Mouse (Mus musculus) embryonic facial prominence, embryonic 12.5 days (tissue): ENCODE data around the gene Elf4. TPM values are rescaled to one million over a fixed set of nuclear protein-coding genes. Genes with fewer than 3 reads are reported as not detected.

Experiments
- ATAC-seq: fragments of 200-750 bp; cut with Nextera tagmentation; 2 replicates; pipeline ENCODE4 v1.8.0; 2017; ENCODE audit not compliant: insufficient number of reproducible peaks, insufficient read depth, low FRiP score, low TSS enrichment
- H3K27ac ChIP-seq: fragments of 300-500 bp; sonication (generic); 2 replicates; pipeline ENCODE4 v1.5.1; 2016; ENCODE audit warnings: mild to moderate bottlenecking
- H3K27me3 ChIP-seq: fragments of 300-500 bp; sonication (generic); 2 replicates; pipeline ENCODE4 v1.6.1; 2016; ENCODE audit warnings: mild to moderate bottlenecking, moderate library complexity
- H3K36me3 ChIP-seq: fragments of 300-500 bp; sonication (generic); 2 replicates; pipeline ENCODE4 v1.6.1; 2016; ENCODE audit warnings: mild to moderate bottlenecking
- H3K4me1 ChIP-seq: fragments of 300-500 bp; sonication (generic); 2 replicates; pipeline ENCODE4 v1.6.1; 2016
- H3K4me2 ChIP-seq: fragments of 300-500 bp; sonication (generic); replicated peaks from 2 replicates; pipeline ENCODE4 v1.6.1; 2016; ENCODE audit warnings: mild to moderate bottlenecking, moderate library complexity
- H3K4me3 ChIP-seq: fragments of 300-500 bp; sonication (generic); 2 replicates; pipeline ENCODE4 v1.5.1; 2016; ENCODE audit warnings: mild to moderate bottlenecking
- H3K9ac ChIP-seq: fragments of 300-500 bp; sonication (generic); 2 replicates; pipeline ENCODE4 v1.6.1; 2016; ENCODE audit warnings: mild to moderate bottlenecking, moderate library complexity
- H3K9me3 ChIP-seq: fragments of 300-500 bp; sonication (generic); 2 replicates; pipeline ENCODE4 v1.6.1; 2016; ENCODE audit warnings: mild to moderate bottlenecking, moderate library complexity
- WGBS: fragments of 180-500 bp; shearing (Covaris S2); methylation state at CpG from one replicate; pipeline ENCODE4 v1.1.7; 2016; 5-methylcytosine and 5-hydroxymethylcytosine counted together
- polyA plus RNA-seq: library from polyadenylated mRNA; unstranded; fragments of >200 nt; fragmentation: Nextera tagmentation; extraction: Ambion mirVana; gene quantifications from 2 replicates; pipeline ENCODE4 v1.2.1, GENCODE M21; 2016

The Elf4 gene
- polyA plus RNA-seq, 1 experiment from 2014 or later = 4.0 TPM

GRCm38 (mm10) chrX:48418417-48418816, 44.5 kb downstream of the Elf4 start:
- ATAC-seq = no peak
- WGBS = 80% methylated on average over 2 of the region's 2 CpGs

GRCm38 (mm10) chrX:48414291-48414690, 48.6 kb downstream of the Elf4 start:
- no peak overlapping the region for H3K27ac ChIP-seq
- no peak overlapping the region for H3K4me2 ChIP-seq
- H3K36me3 ChIP-seq = no peaks in the 10 kb centered on the region
- H3K9ac ChIP-seq = no peak overlapping the region
- no peaks in the 10 kb centered on the region for H3K27me3 ChIP-seq
- ATAC-seq = no peak
- 82% methylated on average over 5 of the region's 5 CpGs for WGBS
- H3K9me3 ChIP-seq = no peaks in the 10 kb centered on the region
- H3K4me1 ChIP-seq = no peaks in the 10 kb centered on the region
- no peak overlapping the region for H3K4me3 ChIP-seq

More at GRCm38 (mm10) chrX:48418417-48418816, 44.5 kb downstream of the Elf4 start:
- Histone ChIP-seq H3K36me3 (no peaks in the 10 kb centered on the region), H3K27ac (no peak overlapping the region), H3K4me3 (no peak overlapping the region), H3K27me3 (no peaks in the 10 kb centered on the region), H3K9me3 (no peaks in the 10 kb centered on the region), H3K4me1 (no peaks in the 10 kb centered on the region), H3K9ac (no peak overlapping the region), H3K4me2 (no peak overlapping the region)

GRCm38 (mm10) chrX:48412629-48413028, 50.3 kb downstream of the Elf4 start:
- Histone ChIP-seq H3K4me1 (no peaks in the 10 kb centered on the region), H3K9me3 (no peaks in the 10 kb centered on the region), H3K27me3 (no peaks in the 10 kb centered on the region), H3K36me3 (no peaks in the 10 kb centered on the region), H3K27ac (no peak overlapping the region), H3K4me2 (no peak overlapping the region), H3K9ac (no peak overlapping the region), H3K4me3 (no peak overlapping the region)
- 82% methylated on average over 6 of the region's 6 CpGs for WGBS
- no peak for ATAC-seq

GRCm38 (mm10) chrX:48410388-48410776, 52.5 kb downstream of the Elf4 start:
- Histone ChIP-seq H3K4me3 (no peak overlapping the region), H3K9ac (no peak overlapping the region), H3K27ac (no peak overlapping the region), H3K27me3 (no peaks in the 10 kb centered on the region), H3K9me3 (no peaks in the 10 kb centered on the region), H3K36me3 (no peaks in the 10 kb centered on the region), H3K4me1 (0 out of 2 replicates have a peak, but pooled peaks cover 3% of the 10 kb centered on the region), H3K4me2 (peak overlapping the region; percentile 3; the same call in 1 of the 2 replicates)
- 20% methylated on average over 7 of the region's 7 CpGs for WGBS
- ATAC-seq = no peak

GRCm38 (mm10) chrX:48409611-48410387, 53.1 kb downstream of the Elf4 start:
- no peaks in the 10 kb centered on the region for H3K27me3 ChIP-seq
- peak overlapping the region; percentile 49 for H3K4me2 ChIP-seq
- 0 out of 2 replicates have a peak, but pooled peaks cover 5% of the 10 kb centered on the region for H3K4me1 ChIP-seq
- H3K27ac ChIP-seq = no peak overlapping the region
- ATAC-seq = peak; percentile 76
- no peaks in the 10 kb centered on the region for H3K9me3 ChIP-seq
- peak overlapping the region; percentile 34 for H3K4me3 ChIP-seq
- H3K9ac ChIP-seq = no peak overlapping the region
- H3K36me3 ChIP-seq = no peaks in the 10 kb centered on the region
- WGBS = 14% methylated on average over 36 of the region's 36 CpGs

- Histone ChIP-seq H3K36me3 (peaks cover 34% of the 10 kb centered on the region), H3K4me2 (no peak overlapping the region), H3K27ac (peak overlapping the region; percentile 77), H3K27me3 (no peaks in the 10 kb centered on the region), H3K9ac (no peak overlapping the region), H3K4me1 (0 out of 2 replicates have a peak, but pooled peaks cover 5% of the 10 kb centered on the region), H3K4me3 (no peak overlapping the region), H3K9me3 (no peaks in the 10 kb centered on the region)
- 23% methylated on average over 3 of the region's 3 CpGs for WGBS
- ATAC-seq = 0 out of 2 replicates have a peak, but pooled peaks have one; percentile 58
These were observed 57.8 kb downstream of the Elf4 start for GRCm38 (mm10) chrX:48405141-48405540.

- Histone ChIP-seq H3K4me3 (no peak overlapping the region), H3K9me3 (no peaks in the 10 kb centered on the region), H3K27me3 (no peaks in the 10 kb centered on the region), H3K4me2 (no peak overlapping the region), H3K27ac (no peak overlapping the region), H3K9ac (no peak overlapping the region), H3K4me1 (no peaks in the 10 kb centered on the region), H3K36me3 (peaks cover 34% of the 10 kb centered on the region)
- 77% methylated on average over 4 of the region's 4 CpGs for WGBS
- no peak for ATAC-seq
These were observed 62.9 kb downstream of the Elf4 start for GRCm38 (mm10) chrX:48399994-48400393.

GRCm38 (mm10) chrX:48389380-48389779, 73.6 kb downstream of the Elf4 start:
- Histone ChIP-seq H3K4me2 (no peak overlapping the region), H3K36me3 (peaks cover 46% of the 10 kb centered on the region; the same call in 1 of the 2 replicates), H3K4me3 (no peak overlapping the region), H3K27me3 (no peaks in the 10 kb centered on the region), H3K9me3 (no peaks in the 10 kb centered on the region), H3K4me1 (no peaks in the 10 kb centered on the region), H3K9ac (no peak overlapping the region), H3K27ac (no peak overlapping the region)
- 89% methylated on average over 6 of the region's 6 CpGs for WGBS
- no peak for ATAC-seq

GRCm38 (mm10) chrX:48385927-48386326, 77.0 kb downstream of the Elf4 start:
- no peak overlapping the region for H3K4me3 ChIP-seq
- H3K9ac ChIP-seq = no peak overlapping the region
- H3K36me3 ChIP-seq = peaks cover 31% of the 10 kb centered on the region
- H3K4me1 ChIP-seq = no peaks in the 10 kb centered on the region
- no peak overlapping the region for H3K27ac ChIP-seq
- no peak overlapping the region for H3K4me2 ChIP-seq
- no peaks in the 10 kb centered on the region for H3K9me3 ChIP-seq
- ATAC-seq = no peak
- no peaks in the 10 kb centered on the region for H3K27me3 ChIP-seq
- WGBS = 36% methylated on average over 4 of the region's 4 CpGs

GRCm38 (mm10) chrX:48383643-48384042, 79.3 kb downstream of the Elf4 start:
- no peak for ATAC-seq
- H3K4me3 ChIP-seq = no peak overlapping the region
- no peak overlapping the region for H3K27ac ChIP-seq
- no peaks in the 10 kb centered on the region for H3K27me3 ChIP-seq
- WGBS = 48% methylated on average over 7 of the region's 7 CpGs
- H3K9ac ChIP-seq = no peak overlapping the region
- H3K4me1 ChIP-seq = no peaks in the 10 kb centered on the region
- no peaks in the 10 kb centered on the region for H3K9me3 ChIP-seq
- peaks cover 29% of the 10 kb centered on the region for H3K36me3 ChIP-seq
- H3K4me2 ChIP-seq = no peak overlapping the region

- peaks cover 5% of the 10 kb centered on the region; the same call in 1 of the 2 replicates for H3K4me1 ChIP-seq
- no peak for ATAC-seq
- H3K4me3 ChIP-seq = no peak overlapping the region
- WGBS = 91% methylated on average over 9 of the region's 9 CpGs
- no peaks in the 10 kb centered on the region for H3K9me3 ChIP-seq
- H3K27ac ChIP-seq = no peak overlapping the region
- no peak overlapping the region for H3K4me2 ChIP-seq
- no peaks in the 10 kb centered on the region for H3K27me3 ChIP-seq
- peaks cover 27% of the 10 kb centered on the region for H3K36me3 ChIP-seq
- H3K9ac ChIP-seq = no peak overlapping the region
These were observed 95.1 kb downstream of the Elf4 start for GRCm38 (mm10) chrX:48367841-48368240.

GRCm38 (mm10) chrX:48365836-48366577, 96.9 kb downstream of the Elf4 start:
- Histone ChIP-seq H3K9me3 (no peaks in the 10 kb centered on the region), H3K27ac (no peak overlapping the region), H3K4me2 (no peak overlapping the region), H3K9ac (no peak overlapping the region), H3K4me1 (peaks cover 5% of the 10 kb centered on the region; the same call in 1 of the 2 replicates), H3K27me3 (no peaks in the 10 kb centered on the region), H3K4me3 (no peak overlapping the region), H3K36me3 (peaks cover 27% of the 10 kb centered on the region)
- 48% methylated on average over 15 of the region's 15 CpGs for WGBS
- ATAC-seq = no peak
